Mouse (Mus musculus): ENCODE results near the gene Map4k1.

DNA sequence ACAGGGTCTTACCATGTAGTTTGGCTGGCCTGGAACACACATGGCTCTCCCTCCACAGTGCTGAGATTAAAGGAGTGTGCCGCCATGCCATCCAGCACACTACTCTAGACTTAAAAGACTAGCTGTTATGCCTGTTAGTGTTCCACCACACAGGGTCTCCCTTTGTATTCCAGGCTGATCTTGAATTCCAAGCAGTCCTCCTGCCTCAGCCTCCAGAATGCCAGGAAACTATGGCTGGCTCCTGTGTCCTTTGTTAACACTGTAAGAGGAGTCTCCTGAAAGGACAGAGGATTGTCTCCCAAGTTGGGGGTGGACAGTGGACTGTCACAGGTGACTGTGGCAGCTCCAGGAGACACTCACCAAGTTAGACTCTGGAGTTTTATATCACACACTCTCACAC lies 12.6 kb upstream of the Map4k1 start:
- TF ChIP-seq CTCF (IDR thresholded peaks at IDR 0.05; ENCODE audit: low read depth, low read length) (no peak), POLR2A (IDR thresholded peaks at IDR 0.05; ENCODE audit: borderline replicate concordance, low read depth, low read length) (no peak)
